Comparison of ENCODE assay signal across 17 mouse cellular contexts in genomic region chr8:106606601-106607145, GRCm38 (mm10). TPM values are rescaled to one million over a fixed set of nuclear protein-coding genes. Genes with fewer than 3 reads are reported as not detected.
DNase-seq lines count a peak whose midpoint lies in the region; ATAC-seq and TF ChIP-seq lines count a peak whose summit lies in the region.
"Had no signal": no experiment of that assay in that cellular context is flagged by ENCODE, and none has a peak within 500 bp of the region (broad histone marks: within the 10 kb centered on the region; RNA-seq: fewer than 3 reads in every experiment).

No protein-coding gene starts in this region.

- TF ChIP-seq CTCF in stomach, postnatal 0 days (IDR thresholded peaks at IDR 0.05; ENCODE audit: low read depth), result no peak

- DNase-seq in lung, postnatal 25 days (ENCODE audit: low spot score), result no peak
- no peak for DNase-seq in ES-E14 (ENCODE audit: low read depth, low spot score)
- DNase-seq in stomach, postnatal 0 days (ENCODE audit: low spot score), result no peak
- no peak for DNase-seq in embryo, embryonic 9.5 days (ENCODE audit: extremely low spot score)
- DNase-seq in adrenal gland, postnatal 14 days, result no peak
- DNase-seq: cerebellum, adult 9-10 months; gastrocnemius, postnatal 10 days; kidney, postnatal 10 days; lung, postnatal 14 days had no signal

- peak overlapping the region; percentile 47; the same call in 1 of the 2 replicates for H3K4me2 ChIP-seq in lung, embryonic 16.5 days (ENCODE audit: low read depth, low read length)
- H3K4me2 ChIP-seq in intestine, embryonic 16.5 days (ENCODE audit: low read depth, low read length), result peak overlapping the region; percentile 45
- H3K4me2 ChIP-seq in stomach, postnatal 0 days (replicated peaks; ENCODE audit: low read depth), result peak overlapping the region; percentile 38
- H3K4me2 ChIP-seq: embryonic facial prominence, embryonic 15.5 days had no signal

- H3K27me3 ChIP-seq in lung, embryonic 16.5 days (ENCODE audit: control insufficient read depth, insufficient read depth, low read depth, low read length), result peaks cover 32% of the 10 kb centered on the region
- peaks cover 23% of the 10 kb centered on the region; the same call in 1 of the 2 replicates for H3K27me3 ChIP-seq in intestine, embryonic 16.5 days (replicated peaks; ENCODE audit: control insufficient read depth, insufficient read depth, low read length)
- H3K27me3 ChIP-seq in stomach, postnatal 0 days (ENCODE audit: control insufficient read depth, insufficient read depth, low read length), result 0 out of 2 replicates have a peak, but pooled peaks cover 6% of the 10 kb centered on the region

- ATAC-seq in lung, embryonic 16.5 days (ENCODE audit: low read depth), result no peak
- ATAC-seq in intestine, embryonic 16.5 days, result no peak
- no peak for ATAC-seq in stomach, postnatal 0 days (ENCODE audit: low FRiP score, low TSS enrichment)
- ATAC-seq: activated CD4-positive, CD25-positive, alpha-beta regulatory T cell, adult 4 months; CD4-positive, CD25-positive, alpha-beta regulatory T cell, adult 4 months; inflammation-experienced regulatory T-cells, adult 6 months had no signal

- H3K9ac ChIP-seq in lung, embryonic 16.5 days (ENCODE audit: low read length), result peak overlapping the region; percentile 22; the same call in 1 of the 2 replicates
- no peak overlapping the region for H3K9ac ChIP-seq in ES-E14 (ENCODE audit: insufficient read depth, low read depth, low read length, poor library complexity, severe bottlenecking)
- H3K9ac ChIP-seq in intestine, embryonic 16.5 days (ENCODE audit: low read depth, low read length), result peak overlapping the region; percentile 28; the same call in 1 of the 2 replicates
- H3K9ac ChIP-seq in stomach, postnatal 0 days (ENCODE audit: low read length), result no peak overlapping the region
- H3K9ac ChIP-seq: embryonic facial prominence, embryonic 15.5 days had no signal

- H3K4me3 ChIP-seq in lung, embryonic 16.5 days (ENCODE audit: low read length), result 0 out of 2 replicates have a peak overlapping the region, but pooled peaks have one; percentile 4
- H3K4me3 ChIP-seq in ES-E14 (ENCODE audit: insufficient read depth in 1 of 2, low read depth in 1 of 2, low read length in 2 of 2, poor library complexity in 1 of 2, severe bottlenecking in 1 of 2), result peak overlapping the region in 1 of 2 experiments; percentile 38; a peak in 3 of 4 replicates
- H3K4me3 ChIP-seq in intestine, embryonic 16.5 days (ENCODE audit: low read length), result peak overlapping the region; percentile 10
- no peak overlapping the region for H3K4me3 ChIP-seq in stomach, postnatal 0 days (ENCODE audit: low read depth, low read length)
- H3K4me3 ChIP-seq: embryonic facial prominence, embryonic 15.5 days; forebrain, embryonic 10.5 days; midbrain, embryonic 10.5 days had no signal

- no peaks in the 10 kb centered on the region for H3K36me3 ChIP-seq in lung, embryonic 16.5 days (ENCODE audit: control insufficient read depth, insufficient read depth, low read length)
- peaks cover 19% of the 10 kb centered on the region; the same call in 1 of the 2 replicates for H3K36me3 ChIP-seq in ES-E14 (ENCODE audit: control insufficient read depth, insufficient read depth, low read length, poor library complexity, severe bottlenecking)
- no peaks in the 10 kb centered on the region for H3K36me3 ChIP-seq in intestine, embryonic 16.5 days (ENCODE audit: control insufficient read depth, insufficient read depth, low read length)
- no peaks in the 10 kb centered on the region for H3K36me3 ChIP-seq in stomach, postnatal 0 days (ENCODE audit: control insufficient read depth, insufficient read depth, low read length)
- H3K36me3 ChIP-seq: embryonic facial prominence, embryonic 15.5 days; forebrain, embryonic 10.5 days; midbrain, embryonic 10.5 days had no signal

- TF ChIP-seq EP300 in stomach, postnatal 0 days (optimal IDR thresholded peaks at IDR 0.05), result no peak

- 22% methylated on average over 13 of the region's 15 CpGs for WGBS in lung, embryonic 16.5 days
- 27% methylated on average over 15 of the region's 15 CpGs for WGBS in intestine, embryonic 16.5 days
- WGBS in stomach, postnatal 0 days, result 31% methylated on average over 15 of the region's 15 CpGs

- H3K4me1 ChIP-seq in lung, embryonic 16.5 days (replicated peaks; ENCODE audit: control insufficient read depth, insufficient read depth, low read length), result peaks cover 19% of the 10 kb centered on the region
- H3K4me1 ChIP-seq in ES-E14 (ENCODE audit: control insufficient read depth in 2 of 2, insufficient read depth in 2 of 2, low read length in 2 of 2, poor library complexity in 1 of 2), result peaks cover 25 to 29% of the 10 kb centered on the region in 2 experiments
- peaks cover 20% of the 10 kb centered on the region for H3K4me1 ChIP-seq in intestine, embryonic 16.5 days (ENCODE audit: control insufficient read depth, insufficient read depth, low read length)
- no peaks in the 10 kb centered on the region for H3K4me1 ChIP-seq in stomach, postnatal 0 days (replicated peaks; ENCODE audit: control insufficient read depth, insufficient read depth)

- in situ Hi-C loops in ES-E14 (cut with MboI; ENCODE audit: low sequenced_read_pairs in 2 of 2, unreplicated experiment in 2 of 2), result no loop called here

- H3K9me3 ChIP-seq in lung, embryonic 16.5 days (ENCODE audit: control insufficient read depth, low read length), result no peaks in the 10 kb centered on the region
- no peaks in the 10 kb centered on the region for H3K9me3 ChIP-seq in ES-E14 (ENCODE audit: control insufficient read depth, insufficient read depth, low read depth, low read length)
- H3K9me3 ChIP-seq in intestine, embryonic 16.5 days (ENCODE audit: control insufficient read depth, low read length), result no peaks in the 10 kb centered on the region
- no peaks in the 10 kb centered on the region for H3K9me3 ChIP-seq in stomach, postnatal 0 days (ENCODE audit: control insufficient read depth, low read length)
- H3K9me3 ChIP-seq: embryonic facial prominence, embryonic 15.5 days; forebrain, embryonic 10.5 days; midbrain, embryonic 10.5 days had no signal

- no peak overlapping the region for H3K27ac ChIP-seq in lung, embryonic 16.5 days (ENCODE audit: low read length)
- H3K27ac ChIP-seq in ES-E14 (ENCODE audit: insufficient read depth, low read depth, low read length, poor library complexity, severe bottlenecking), result peak overlapping the region; percentile 10; the same call in 1 of the 2 replicates
- no peak overlapping the region for H3K27ac ChIP-seq in intestine, embryonic 16.5 days (ENCODE audit: low read length)
- 0 out of 2 replicates have a peak overlapping the region, but pooled peaks have one; percentile 35 for H3K27ac ChIP-seq in stomach, postnatal 0 days (replicated peaks)
- H3K27ac ChIP-seq: embryonic facial prominence, embryonic 15.5 days; forebrain, embryonic 10.5 days; midbrain, embryonic 10.5 days had no signal

TF ChIP-seq in ES-E14, 5 proteins besides CTCF, POLR2A, EP300 and RAD21:
- TF ChIP-seq HCFC1 (IDR thresholded peaks at IDR 0.05; ENCODE audit: borderline replicate concordance, insufficient read depth, low read length), result no peak
- no peak for TF ChIP-seq MAFK (IDR thresholded peaks at IDR 0.05; ENCODE audit: insufficient read depth, low read depth, low read length)
- no peak for TF ChIP-seq ZC3H11A (IDR thresholded peaks at IDR 0.05; ENCODE audit: borderline replicate concordance, low read depth, low read length)
- TF ChIP-seq ZNF384 (IDR thresholded peaks at IDR 0.05; ENCODE audit: low read depth, low read length), result no peak
- no peak for TF ChIP-seq CHD2 (IDR thresholded peaks at IDR 0.05; ENCODE audit: low read depth, low read length)
TF ChIP-seq in ES-E14: peak in this region for 0.

RNA-seq across cellular contexts. Expression of gene Cdh1, which starts 3.5 kb away (rescaled TPM):
- polyA plus RNA-seq in lung, embryonic 16.5 days (2015; fragmentation: Nextera tagmentation; extraction: Ambion mirVana), result 157 and 162 TPM in 2 replicates
- total RNA-seq in ES-E14 (2012; rRNA removed), result 254 and 424 TPM in 2 replicates
- polyA plus RNA-seq in intestine, embryonic 16.5 days (2015; fragmentation: Nextera tagmentation; extraction: Ambion mirVana), result 170 and 181 TPM in 2 replicates
- 118 and 131 TPM in 2 replicates for polyA plus RNA-seq in stomach, postnatal 0 days (2015; fragmentation: Nextera tagmentation; extraction: Ambion mirVana)
- 0.56 and 5.2 TPM in 2 replicates for total RNA-seq in adrenal gland, postnatal 14 days (2021)

RNA-seq across cellular contexts. Expression of gene Gm10073, which starts 33.4 kb away (rescaled TPM):
- 10.5 and 19.9 TPM in 2 replicates for polyA plus RNA-seq in lung, embryonic 16.5 days (2015; fragmentation: Nextera tagmentation; extraction: Ambion mirVana)
- total RNA-seq in ES-E14 (2012; rRNA removed), result 83.5 and 86.5 TPM in 2 replicates
- 8.4 and 10.6 TPM in 2 replicates for polyA plus RNA-seq in intestine, embryonic 16.5 days (2015; fragmentation: Nextera tagmentation; extraction: Ambion mirVana)
- 13.8 and 14.2 TPM in 2 replicates for polyA plus RNA-seq in stomach, postnatal 0 days (2015; fragmentation: Nextera tagmentation; extraction: Ambion mirVana)
- 103 and 135 TPM in 2 replicates for total RNA-seq in adrenal gland, postnatal 14 days (2021)

Comparison
In these comparisons a context has a peak if more than half of its experiments do, and no peak if none do; other contexts are left out.
1. H3K27ac ChIP-seq: peak in ES-E14 (single experiment) and stomach, postnatal 0 days (single experiment); none in lung, embryonic 16.5 days (single experiment) and intestine, embryonic 16.5 days (single experiment).
2. H3K9ac ChIP-seq: peak in lung, embryonic 16.5 days (single experiment) and intestine, embryonic 16.5 days (single experiment); none in ES-E14 (single experiment) and stomach, postnatal 0 days (single experiment).
3. Peak in every context shown above with its lines, with median percentiles within 50 percentile points of each other: H3K4me2 ChIP-seq.